Mouse (Mus musculus) right cerebral cortex, adult 2 months (tissue): ENCODE results near the gene Gdpd5.

Experiments
- DNase-seq, 2 experiments: peaks; one replicate each; pipeline ENCODE4 v3.0.0; 2021 to 2022; ENCODE audit warnings: low spot score in 2 of 2

The Gdpd5 gene

DNA sequence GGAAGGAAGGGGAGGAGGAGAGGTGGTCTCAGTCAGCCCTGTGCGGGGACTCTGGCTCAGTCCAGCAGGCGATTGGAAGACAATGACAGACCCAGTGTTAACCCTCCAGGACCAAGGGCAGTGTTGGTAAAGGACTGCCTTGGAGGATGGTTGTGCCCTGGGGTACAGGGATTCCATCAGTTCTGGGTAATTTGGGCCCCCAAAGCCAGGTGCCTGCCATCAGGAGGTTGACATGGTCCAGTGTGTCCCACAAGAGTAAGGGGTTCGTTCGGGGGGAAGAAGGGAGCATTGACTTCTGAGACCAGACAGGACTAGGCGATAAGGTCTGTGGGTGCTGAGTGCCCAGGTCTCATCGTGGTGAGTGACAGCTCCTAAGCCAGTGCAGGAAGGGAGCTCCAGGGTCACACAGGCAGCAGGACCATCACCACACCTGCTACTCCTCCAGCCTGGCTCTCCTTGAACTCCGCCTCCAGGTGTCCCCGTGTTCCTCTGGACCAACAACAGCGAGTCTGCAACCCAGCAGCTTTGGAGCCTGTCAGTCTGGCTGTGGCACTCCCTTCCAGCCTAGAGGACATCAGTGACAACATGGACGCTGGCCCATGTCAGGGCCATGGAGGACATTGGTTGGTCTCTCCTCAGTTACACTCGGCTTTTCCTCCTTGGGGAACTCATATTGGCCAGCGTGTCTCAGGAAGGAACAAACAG lies 23.0 kb downstream of the Gdpd5 start:
- no peak for DNase-seq

DNA sequence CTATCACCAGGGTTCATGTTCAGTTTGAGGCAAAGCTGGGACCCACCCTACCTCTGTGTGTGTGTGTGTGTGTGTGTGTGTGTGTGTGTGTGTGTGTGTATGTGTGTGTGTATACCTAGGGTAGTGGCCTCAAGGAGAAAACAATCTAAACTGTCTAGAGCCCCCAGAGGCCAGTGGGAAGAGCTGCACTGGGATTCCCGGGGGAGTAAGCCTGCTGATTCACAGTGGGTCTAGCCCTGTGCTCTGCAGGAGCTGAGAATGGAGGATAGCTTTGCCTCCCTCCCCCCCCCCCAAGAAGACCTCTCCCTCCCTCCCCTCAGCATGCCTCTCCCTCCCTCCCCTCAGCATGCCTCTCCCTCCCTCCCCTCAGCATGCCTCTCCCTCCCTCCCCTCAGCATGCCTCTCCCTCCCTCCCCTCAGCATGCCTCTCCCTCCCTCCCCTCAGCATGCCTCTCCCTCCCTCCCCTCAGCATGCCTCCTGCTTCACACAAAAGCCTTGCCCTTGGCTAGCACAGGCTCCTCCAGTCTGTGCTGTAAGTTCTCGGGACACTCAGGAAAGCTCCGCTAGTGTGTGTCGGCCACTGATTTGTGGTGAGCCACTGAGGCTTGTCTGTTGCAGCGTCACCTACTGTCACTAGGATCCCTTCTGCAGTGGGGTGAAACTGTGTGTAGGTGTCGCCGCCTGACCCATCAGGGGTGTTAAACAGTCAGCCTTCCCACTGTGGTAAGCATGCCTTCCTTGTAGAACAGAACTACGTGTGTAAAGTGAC lies 24.4 kb downstream of the Gdpd5 start:
- DNase-seq: no peak

DNA sequence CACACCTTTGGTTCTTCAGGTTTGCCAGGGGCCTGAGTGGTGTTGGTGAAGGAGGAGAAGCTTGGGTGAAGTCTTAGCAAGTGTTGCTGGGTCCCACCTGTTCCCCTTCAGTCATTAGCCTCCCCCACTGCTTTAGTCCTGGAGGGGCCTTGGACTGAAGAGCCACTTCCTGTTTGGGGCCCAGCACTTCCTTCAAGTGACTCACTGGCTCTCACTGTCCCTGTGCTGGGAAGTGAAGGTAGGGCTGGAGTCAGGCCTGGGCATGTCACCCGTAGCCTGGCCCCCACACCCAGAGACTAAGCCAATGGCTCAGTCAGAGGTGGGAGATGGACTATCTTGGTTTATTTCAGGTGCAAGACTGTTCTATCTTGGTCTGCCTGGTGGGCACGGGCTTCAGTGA lies 26.4 kb downstream of the Gdpd5 start:
- no peak for DNase-seq

DNA sequence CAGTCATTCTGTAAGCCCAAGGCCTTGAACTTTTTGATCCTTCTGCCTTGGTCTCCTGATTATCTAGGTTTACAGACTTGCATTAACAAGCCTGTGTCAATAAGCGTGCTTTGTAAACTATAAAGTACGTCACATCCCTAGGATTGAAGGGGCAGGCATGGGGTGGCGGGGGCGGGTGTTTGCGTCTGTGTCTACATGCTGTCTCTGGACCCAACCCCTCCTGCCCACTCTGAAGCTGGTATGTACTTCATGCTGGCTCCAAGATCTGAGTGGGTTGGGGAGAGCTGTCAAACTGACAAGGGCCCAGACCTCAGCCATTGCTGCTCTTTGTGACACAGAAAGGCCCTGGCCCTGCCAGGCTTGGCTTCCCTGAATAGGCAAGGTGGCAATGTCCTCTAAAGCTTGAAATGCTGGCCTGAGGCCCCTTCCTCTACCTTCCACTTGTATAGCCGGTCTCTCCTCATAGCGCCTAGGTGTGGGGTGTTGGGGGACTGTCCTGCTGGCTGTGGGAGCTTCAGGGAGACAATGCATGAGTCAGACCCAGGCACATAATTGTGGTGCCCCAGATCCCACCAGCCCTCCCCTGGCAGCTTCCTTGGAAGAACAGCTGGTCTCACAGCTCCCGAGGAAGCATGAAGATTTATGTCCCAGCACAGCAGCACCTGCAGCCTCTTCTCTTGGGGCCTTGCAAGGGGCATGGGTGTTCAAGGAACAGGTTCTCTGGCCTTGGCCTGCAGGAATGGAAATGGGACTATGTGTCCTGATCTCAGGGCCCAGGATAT lies 28.4 kb downstream of the Gdpd5 start:
- DNase-seq: peak in 1 of 2 experiments; percentile 26

DNA sequence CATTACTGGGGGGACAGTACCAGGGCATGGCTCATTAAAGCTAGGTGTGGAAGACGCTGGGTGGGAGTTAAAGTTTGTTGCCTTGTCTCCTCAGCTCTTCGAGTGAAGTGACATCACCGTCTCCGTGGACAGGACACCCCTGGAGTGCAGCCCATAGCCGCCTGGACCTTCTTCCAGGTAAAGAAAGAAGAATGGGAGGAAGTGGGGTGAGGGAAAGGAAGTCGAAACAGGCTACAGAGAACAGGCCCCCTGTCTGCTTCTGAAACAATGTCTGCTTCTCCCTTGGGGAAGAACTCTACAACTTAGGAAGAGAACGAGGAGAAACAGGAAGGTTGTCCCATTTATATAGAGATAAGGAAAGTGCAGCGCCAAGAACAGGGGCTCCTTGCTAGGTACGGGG lies 29.1 kb downstream of the Gdpd5 start:
- DNase-seq: no peak

DNA sequence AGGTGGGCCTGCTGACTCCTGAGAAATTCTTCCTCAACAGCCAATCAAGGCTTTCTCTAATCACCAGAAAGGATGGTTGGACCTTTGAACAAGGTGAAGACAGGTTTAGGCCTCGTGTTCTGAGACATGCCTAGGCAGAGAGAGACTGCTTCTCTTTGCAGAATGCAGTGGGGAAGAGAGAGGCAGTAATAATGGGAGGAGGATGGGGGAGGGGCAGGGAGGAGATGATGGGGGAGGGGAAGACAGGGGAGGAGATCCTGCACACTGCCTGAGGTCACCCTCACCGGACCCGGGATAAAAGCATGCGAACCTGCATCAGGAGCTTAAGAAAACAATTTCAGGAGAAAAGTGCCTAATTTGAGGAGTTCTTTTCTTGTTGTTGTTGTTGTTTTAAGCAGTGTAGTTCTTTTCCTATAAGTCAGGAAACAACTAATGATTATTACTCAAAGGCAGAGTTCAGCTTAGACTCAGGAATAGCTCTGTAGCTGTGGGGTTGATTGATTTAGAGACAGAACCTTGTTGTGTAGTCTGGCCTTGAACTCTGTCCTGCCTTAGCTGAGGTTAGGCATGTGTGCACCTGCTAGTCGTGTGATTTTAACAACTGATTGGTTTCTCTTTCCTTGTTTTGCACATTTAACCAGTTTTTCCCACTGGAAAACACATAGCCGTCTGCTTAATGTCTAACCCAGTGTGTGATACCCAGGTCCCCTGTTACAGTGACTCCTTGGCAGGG lies 30.0 kb downstream of the Gdpd5 start:
- DNase-seq: no peak

DNA sequence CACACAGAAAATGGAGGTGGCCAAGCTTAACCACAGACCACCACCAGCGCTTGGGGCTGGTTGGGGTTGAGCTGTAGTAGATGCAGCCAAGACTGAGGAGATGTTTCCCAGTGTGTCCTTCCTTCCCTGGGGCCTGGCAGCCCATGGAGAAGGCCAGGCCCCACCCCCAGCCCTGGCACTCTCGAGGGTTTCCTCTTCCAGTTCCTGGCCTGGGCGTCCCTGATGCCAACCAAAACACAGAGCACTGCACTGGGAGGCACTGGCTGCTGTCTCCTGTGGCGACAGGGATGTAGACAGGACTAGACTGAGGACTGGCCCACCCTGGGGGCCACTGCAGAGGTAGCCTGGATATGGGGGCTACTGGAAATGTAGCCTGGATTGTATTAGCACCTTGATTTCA lies 33.8 kb downstream of the Gdpd5 start:
- no peak for DNase-seq

DNA sequence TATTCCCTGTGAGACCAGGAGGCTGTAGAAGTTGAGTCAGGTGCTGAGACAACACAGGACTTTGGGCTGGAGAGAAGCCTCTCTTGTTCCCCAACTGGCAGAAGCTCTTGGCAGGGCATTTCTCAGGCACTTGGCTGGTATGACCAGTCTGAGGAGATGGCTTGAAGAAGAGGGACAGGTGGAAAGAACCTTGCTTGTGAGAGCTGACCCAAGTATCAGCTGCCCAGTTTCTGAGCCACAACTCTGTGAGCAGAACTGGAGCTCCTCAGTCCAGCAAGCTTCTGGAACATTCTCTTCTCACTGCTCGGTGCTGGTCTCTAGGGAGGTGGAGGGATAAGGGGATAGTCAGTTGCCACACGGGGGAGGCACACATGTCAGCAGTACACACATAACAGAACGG lies 38.1 kb downstream of the Gdpd5 start:
- DNase-seq: no peak

DNA sequence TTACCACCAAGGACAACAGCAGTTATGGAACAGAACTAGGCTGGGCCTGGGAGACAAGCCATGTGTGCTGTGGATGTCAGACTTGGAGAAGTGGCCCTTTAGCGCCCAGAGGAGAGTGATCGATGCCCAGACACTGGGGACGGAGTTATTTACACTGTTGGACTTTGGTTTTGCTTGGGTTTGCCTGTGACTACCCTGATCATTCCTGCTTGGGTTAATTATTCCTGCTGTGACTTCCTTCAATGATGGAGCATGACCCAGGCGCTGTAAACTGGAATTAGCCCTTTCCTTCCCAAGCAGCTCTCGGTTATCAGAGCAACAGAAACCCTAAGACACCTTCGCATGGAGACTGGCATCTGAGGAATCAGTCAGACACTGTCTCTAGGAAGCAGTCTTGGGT lies 39.8 kb downstream of the Gdpd5 start:
- DNase-seq: no peak

DNA sequence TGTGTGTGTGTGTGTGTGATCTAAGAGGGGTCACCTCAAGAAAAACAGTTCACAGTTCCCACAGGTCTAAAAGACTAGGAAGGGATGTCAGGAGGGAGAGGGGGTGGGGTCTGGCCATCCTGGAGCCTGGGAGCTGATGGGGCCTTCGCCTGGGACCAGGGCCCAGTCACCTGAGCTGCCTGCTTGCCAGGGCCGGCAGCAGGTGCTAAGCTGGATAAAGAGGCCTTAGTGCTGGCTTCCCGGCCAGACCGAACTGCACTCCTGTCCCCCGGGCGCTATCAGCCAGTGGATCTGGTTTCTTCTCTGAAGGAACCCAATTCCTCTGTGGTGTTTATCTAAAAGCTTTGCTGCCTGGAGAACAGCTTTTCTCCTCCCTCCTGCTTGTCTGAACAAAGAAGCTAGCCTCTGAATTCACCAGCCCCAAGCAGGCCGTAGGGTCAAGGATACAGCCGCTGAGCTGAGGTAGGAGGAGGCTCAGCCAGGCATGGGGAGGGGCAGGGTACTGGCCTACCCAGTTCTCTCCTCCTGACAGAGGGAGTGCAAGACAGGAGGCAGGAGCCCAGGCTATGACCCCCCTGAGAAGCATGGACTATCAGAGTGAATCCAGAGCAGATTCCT lies 43.4 kb downstream of the Gdpd5 start:
- DNase-seq: no peak

DNA sequence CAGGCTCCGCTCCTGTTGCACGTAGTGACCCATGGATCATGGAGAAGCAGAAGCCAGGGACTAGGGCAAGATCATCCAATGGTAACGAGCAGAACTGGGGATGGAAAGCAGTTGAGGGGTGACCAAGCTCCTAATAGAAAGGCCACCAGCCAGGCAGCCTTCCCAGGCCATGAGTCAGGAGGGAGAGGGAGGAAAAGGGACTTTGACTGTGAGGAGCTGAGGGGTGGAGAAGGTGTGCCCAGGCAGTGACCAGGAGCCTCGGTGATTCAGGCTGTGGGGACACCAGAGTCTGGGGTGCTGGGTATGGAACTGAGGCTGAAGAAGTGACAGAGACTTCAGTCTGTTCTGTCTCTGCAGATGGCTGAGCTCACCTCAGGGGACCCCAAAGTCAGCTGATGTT lies 44.5 kb downstream of the Gdpd5 start:
- no peak for DNase-seq

DNA sequence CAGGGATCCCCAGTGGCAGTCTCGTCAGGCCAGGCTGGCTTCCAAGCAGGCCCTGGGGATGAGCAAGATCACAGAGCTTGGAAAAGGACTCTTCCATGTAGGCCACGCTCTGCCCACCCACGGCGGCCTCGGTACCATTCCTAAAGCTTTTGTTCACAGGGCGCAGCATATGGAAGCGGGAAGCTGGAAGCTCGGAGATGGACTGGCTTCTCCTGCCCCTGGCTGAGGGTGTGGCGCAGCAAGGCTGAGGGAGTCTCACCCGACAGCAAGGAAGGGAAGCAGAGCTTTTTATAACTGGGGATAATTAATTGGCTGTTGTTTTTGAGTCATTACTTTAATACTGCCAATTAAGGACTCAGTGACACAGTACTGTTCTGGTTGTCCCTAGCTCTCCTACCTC lies 45.8 kb downstream of the Gdpd5 start:
- no peak for DNase-seq

DNA sequence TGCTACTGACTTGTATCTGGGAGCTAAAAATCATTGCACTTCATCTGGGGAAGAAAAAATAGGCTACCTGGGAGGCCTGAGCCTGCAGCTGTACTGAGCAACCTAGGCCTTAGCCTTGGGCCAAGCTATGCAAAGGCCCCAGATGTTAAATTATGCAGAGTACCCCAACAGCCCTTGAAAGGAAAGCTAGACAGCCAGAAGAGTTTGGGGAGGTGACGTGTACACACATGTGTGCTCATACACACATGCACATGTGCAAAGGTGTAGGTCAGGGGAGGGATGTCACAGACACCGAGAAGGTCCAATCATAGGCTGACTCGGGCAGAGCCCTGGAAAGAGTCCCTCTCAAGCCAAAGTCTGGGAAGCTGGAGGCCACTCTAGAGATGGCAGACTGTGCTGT lies 46.8 kb downstream of the Gdpd5 start:
- no peak for DNase-seq

DNA sequence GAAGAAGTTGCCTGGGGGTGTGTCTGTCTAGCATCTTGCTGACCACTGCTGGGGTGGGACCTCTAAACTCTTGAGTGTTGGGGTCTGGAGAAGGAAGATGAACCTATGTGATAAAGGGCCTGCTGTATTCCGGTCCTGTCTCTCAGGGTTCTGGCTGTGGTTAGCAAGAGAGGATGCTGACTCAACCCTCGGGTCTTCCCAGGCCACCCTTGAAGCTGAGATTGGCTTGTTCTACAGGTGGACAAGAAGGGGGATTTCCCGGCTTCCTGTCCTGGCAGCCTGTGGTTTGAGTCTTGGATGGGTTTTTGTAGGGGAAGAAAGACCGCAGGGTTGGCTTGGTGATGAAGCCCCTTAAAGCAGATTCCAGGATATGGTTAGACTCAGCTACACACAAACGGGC lies 47.6 kb downstream of the Gdpd5 start:
- DNase-seq: no peak

DNA sequence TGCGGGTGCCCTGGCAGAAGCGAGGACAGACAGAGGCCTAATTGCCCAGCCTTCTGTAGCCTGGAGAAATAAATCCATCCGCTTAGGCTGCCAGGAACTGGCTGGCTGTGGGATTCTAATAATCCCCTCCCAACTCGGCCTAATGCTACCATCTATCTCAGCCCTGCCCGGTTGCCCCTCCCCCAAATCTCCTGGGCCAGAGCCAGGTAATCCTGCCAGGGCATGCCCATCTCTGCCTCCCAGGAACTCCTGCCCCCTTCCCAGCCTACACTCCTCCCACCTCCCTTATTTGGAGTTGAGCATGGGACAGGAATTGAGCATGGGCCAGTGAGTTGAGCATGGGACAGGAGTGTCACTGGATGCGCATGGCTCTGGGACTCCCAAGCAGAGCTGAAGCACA lies 48.6 kb downstream of the Gdpd5 start:
- no peak for DNase-seq

DNA sequence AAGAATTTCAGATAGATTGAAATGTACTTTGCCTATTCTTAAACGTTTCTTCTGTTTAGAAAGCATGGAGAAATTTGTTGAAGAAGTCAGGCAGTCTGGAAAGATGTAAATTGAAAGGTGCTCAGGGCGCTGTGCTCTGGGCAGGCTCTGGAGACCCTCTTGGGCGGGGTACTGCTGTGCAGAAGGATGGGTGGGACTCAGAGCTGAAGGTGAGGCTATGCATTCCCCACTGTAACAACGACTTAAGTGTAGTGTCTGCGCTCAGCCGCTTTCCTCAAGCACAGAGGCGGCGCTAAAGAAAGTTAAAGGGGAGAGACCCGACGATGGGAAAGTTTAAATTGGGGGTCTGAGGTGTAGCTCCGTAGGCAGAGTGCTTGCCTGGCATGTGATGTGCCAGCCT lies 49.0 kb downstream of the Gdpd5 start:
- DNase-seq: no peak

DNA sequence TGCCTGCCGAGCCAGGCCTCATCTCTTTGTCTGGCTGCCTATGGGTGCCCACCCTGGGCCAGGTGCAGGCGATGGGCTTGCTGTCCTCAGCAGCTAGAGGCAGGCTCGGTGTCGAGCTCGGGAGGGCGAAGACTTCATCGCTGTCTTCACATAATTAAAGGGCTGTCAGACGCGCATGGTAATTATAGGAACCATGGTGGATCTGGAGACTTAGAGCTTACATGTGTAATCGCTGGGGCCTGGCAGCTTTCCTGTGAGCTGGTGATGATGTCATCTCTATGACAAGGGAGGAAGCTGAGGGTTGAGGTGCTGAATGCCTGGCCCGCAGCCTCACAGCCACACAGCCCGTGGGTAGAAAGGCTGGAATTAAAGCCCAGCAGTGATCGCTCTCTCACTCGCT lies 51.0 kb downstream of the Gdpd5 start:
- DNase-seq: peak; percentile 61 to 70

DNA sequence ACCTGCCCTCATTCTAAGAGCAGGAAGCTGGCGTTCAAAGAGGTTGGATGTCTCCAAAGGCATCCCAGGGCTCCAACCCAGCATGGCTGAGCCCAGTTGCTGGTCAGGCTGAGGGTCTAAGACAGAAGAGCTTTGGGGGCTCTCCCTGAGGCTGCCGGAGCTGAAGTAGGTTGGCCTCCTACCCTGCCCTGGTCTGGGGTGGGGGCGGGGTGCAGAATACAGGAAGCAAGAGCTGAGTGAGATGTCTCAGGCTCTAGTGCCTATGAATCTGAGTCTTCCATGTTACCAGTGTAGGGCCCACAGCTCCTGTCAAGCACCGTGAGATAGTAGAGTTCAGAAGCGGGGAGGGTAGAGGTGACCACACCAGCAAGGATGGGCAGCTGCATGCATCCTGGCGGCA lies 51.6 kb downstream of the Gdpd5 start:
- no peak for DNase-seq

DNA sequence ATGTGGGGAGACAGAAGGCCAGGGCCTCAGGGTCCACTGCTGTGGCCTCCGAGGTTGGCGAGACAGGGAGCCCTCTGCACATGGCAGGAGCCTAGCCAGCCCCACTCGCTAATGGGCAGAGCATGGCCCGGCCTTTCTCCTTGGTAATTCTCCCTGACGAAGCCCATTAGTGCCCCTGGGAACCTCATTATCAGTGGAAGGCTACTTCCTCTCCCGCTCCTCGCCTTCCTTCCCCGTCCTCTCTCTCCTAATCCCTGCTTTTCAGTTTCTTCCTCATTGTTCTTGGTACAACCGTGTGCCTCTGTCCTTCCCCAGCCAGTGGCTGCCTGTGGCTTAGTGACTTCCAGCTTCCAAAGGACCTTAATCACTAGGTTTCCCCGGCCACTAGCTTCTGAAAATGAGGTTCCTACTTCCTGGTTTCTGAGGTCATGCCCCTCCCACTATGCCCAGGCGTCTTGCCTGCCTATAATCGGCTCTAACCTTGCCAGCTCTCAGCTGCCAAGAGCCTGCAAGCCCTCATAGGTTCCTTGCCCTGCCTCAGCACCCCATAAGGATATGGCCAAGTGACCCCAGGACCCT lies 53.5 kb downstream of the Gdpd5 start:
- DNase-seq: no peak

DNA sequence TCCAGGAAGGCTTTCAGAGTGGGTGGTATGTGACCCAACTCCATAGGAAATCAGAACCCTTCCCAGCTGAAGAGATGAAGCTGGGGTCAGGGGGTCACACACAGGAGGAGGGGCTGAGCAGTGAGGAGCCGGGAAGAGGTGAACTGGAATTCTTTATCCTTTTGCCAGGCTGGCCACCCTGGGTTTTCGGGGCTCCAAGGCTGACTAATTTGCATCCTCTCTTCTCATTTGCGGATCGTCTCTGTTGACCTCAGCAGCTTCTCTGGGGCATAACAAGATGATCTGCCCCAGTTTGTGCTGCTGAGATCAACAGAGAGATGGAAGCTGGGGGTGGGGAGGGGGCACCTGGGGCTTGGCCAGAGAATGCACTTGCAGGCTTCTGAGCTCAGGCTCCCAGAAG lies 55.3 kb downstream of the Gdpd5 start:
- no peak for DNase-seq

DNA sequence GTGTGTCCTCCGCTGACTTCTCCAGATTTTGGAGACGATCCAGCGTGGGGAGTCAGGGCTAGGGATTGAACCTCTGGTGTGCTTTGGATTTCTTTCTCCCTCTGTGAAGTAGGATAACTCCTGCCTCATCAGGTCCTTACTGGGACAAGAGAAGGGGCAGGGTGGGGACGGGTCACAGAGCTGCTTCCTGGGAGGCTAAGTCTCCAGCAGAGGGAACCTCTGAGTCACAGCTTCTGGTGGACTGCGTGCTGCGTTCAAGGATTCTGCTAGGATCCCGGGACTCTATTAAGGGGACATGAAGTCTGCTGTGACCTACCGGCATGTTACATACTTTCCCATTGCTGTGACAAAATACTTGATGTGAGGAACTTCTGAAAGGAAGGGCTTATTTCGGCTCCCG lies 57.7 kb downstream of the Gdpd5 start:
- DNase-seq: no peak
